Mouse (Mus musculus) testis, adult 2 months (tissue): Measurements from ENCODE around the gene Vwce. TPM values are rescaled to one million over a fixed set of nuclear protein-coding genes. Genes with fewer than 3 reads are reported as not detected.

Experiments
- H3K27ac ChIP-seq: fragments of 200-500 bp; 2 replicates; pipeline ENCODE4 v1.5.1; 2012; ENCODE audit warnings: low read depth, low read length; ENCODE audit not compliant: control insufficient read depth, insufficient read depth
- H3K27me3 ChIP-seq: fragments of 200-500 bp; 2 replicates; pipeline ENCODE4 v1.6.1; 2012; ENCODE audit warnings: mild to moderate bottlenecking, low read length, moderate library complexity; ENCODE audit not compliant: control insufficient read depth, insufficient read depth
- H3K36me3 ChIP-seq: fragments of 200-500 bp; 2 replicates; pipeline ENCODE4 v1.6.1; 2012; ENCODE audit warnings: mild to moderate bottlenecking, low read length; ENCODE audit not compliant: control insufficient read depth, insufficient read depth
- H3K4me1 ChIP-seq: fragments of 200-500 bp; 2 replicates; pipeline ENCODE4 v1.6.1; 2012; ENCODE audit warnings: low read length; ENCODE audit not compliant: control insufficient read depth, insufficient read depth
- H3K4me3 ChIP-seq: fragments of 200-500 bp; 2 replicates; pipeline ENCODE4 v1.5.1; 2012; ENCODE audit warnings: low read depth, mild to moderate bottlenecking, low read length, moderate library complexity, mixed read lengths; ENCODE audit not compliant: control insufficient read depth
- CTCF ChIP-seq: fragments of 200-500 bp; IDR thresholded peaks from 2 replicates; pipeline ENCODE4 v1.5.1; 2012; ENCODE audit warnings: low read depth, mild to moderate bottlenecking, inconsistent platforms, low read length, moderate library complexity; ENCODE audit not compliant: control insufficient read depth, insufficient read depth, insufficient replicate concordance
- POLR2A ChIP-seq: fragments of 200-500 bp; IDR thresholded peaks from 2 replicates; pipeline ENCODE4 v1.6.1; 2012; ENCODE audit warnings: low read depth, mild to moderate bottlenecking, inconsistent platforms, low read length, moderate library complexity; ENCODE audit not compliant: control insufficient read depth
- polyA plus RNA-seq: library from polyadenylated mRNA; depleted of rRNA; stranded (reverse); fragments of >200 nt; gene quantifications from 2 replicates; pipeline ENCODE4 v1.2.3, GENCODE M21; 2012

Vwce gene
- polyA plus RNA-seq, 1 experiment = 1.3 TPM

GRCm38 (mm10) chr19:10703470-10703869 lies 69.5 kb downstream of the Vwce start:
- peaks cover 5% of the 10 kb centered on the region for H3K4me1 ChIP-seq
- peaks cover 2% of the 10 kb centered on the region; the same call in 1 of the 2 replicates for H3K36me3 ChIP-seq
- no peak overlapping the region for H3K4me3 ChIP-seq
- no peaks in the 10 kb centered on the region for H3K27me3 ChIP-seq
- no peak overlapping the region for H3K27ac ChIP-seq
- no peak for TF ChIP-seq POLR2A
- TF ChIP-seq CTCF = no peak

- Histone ChIP-seq H3K27ac (no peak overlapping the region), H3K27me3 (no peaks in the 10 kb centered on the region), H3K36me3 (peaks cover 5% of the 10 kb centered on the region), H3K4me1 (peaks cover 7% of the 10 kb centered on the region), H3K4me3 (no peak overlapping the region)
- TF ChIP-seq POLR2A (no peak), CTCF (no peak)
Measured at GRCm38 (mm10) chr19:10707087-10707875, 73.3 kb downstream of the Vwce start.

DNA sequence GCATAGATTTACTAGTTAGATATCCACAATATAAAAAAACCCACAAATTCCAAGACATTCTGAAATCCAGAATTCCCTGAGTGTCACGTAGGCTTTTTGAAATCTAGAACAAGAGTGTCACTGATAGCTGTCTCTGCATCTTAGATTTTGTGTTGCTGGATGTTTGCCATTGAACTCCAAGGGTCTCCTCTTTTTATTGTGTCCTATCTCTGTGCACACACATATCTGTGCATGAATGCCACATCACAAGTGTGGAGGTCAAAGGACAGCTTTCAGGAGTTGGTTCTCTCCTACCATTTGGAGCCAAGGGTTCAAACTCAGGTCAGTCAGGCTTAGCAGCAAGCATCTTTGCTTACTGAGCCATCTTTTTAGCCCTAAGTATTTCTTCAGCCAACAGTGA lies 73.9 kb downstream of the Vwce start:
- Histone ChIP-seq H3K4me1 (peaks cover 7% of the 10 kb centered on the region), H3K36me3 (peaks cover 5% of the 10 kb centered on the region), H3K4me3 (no peak overlapping the region), H3K27me3 (no peaks in the 10 kb centered on the region), H3K27ac (no peak overlapping the region)
- no peak for TF ChIP-seq CTCF
- no peak for TF ChIP-seq POLR2A

- TF ChIP-seq CTCF (no peak), POLR2A (no peak)
- Histone ChIP-seq H3K27me3 (no peaks in the 10 kb centered on the region), H3K27ac (no peak overlapping the region), H3K4me3 (no peak overlapping the region), H3K4me1 (0 out of 2 replicates have a peak, but pooled peaks cover 2% of the 10 kb centered on the region), H3K36me3 (peaks cover 5% of the 10 kb centered on the region)
Measured at GRCm38 (mm10) chr19:10708900-10709299, 74.9 kb downstream of the Vwce start.

- H3K36me3 ChIP-seq = peaks cover 5% of the 10 kb centered on the region
Measured at GRCm38 (mm10) chr19:10709360-10710087, 75.5 kb downstream of the Vwce start.

GRCm38 (mm10) chr19:10710088-10710511 lies 76.1 kb downstream of the Vwce start:
- TF ChIP-seq POLR2A (no peak), CTCF (peak; percentile 51; the same call in 1 of the 2 replicates)
- 0 out of 2 replicates have a peak, but pooled peaks cover 2% of the 10 kb centered on the region for H3K4me1 ChIP-seq
- peaks cover 5% of the 10 kb centered on the region for H3K36me3 ChIP-seq
- no peaks in the 10 kb centered on the region for H3K27me3 ChIP-seq
- no peak overlapping the region for H3K4me3 ChIP-seq
- no peak overlapping the region for H3K27ac ChIP-seq

More at GRCm38 (mm10) chr19:10709360-10710087, 75.5 kb downstream of the Vwce start:
- no peak overlapping the region for H3K27ac ChIP-seq
- 0 out of 2 replicates have a peak, but pooled peaks cover 2% of the 10 kb centered on the region for H3K4me1 ChIP-seq
- no peaks in the 10 kb centered on the region for H3K27me3 ChIP-seq
- no peak overlapping the region for H3K4me3 ChIP-seq
- TF ChIP-seq CTCF (peak; percentile 88), POLR2A (no peak)

DNA sequence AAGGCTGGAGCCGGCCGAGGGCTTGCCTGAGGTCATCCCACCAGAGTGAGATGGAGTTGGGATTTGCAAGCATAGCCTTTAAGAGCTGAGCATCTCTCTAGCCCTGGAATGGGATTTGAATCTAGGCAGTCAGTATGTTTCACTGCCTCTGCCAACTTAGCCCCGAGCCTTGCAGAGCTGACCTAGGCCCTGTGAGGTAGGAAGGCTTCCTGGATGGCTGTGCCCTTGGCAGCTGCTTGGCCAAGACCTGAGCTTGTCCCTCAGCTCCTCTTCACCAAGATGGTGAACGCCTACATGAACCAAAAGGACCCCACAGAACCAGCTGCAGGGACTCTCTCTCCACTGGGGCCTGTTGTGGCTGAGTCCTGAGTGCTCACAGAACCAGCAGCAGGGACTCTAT lies 76.7 kb downstream of the Vwce start:
- H3K36me3 ChIP-seq = peaks cover 5% of the 10 kb centered on the region

More for the DNA sequence above, 76.7 kb downstream of the Vwce start:
- H3K27ac ChIP-seq = no peak overlapping the region
- 0 out of 2 replicates have a peak, but pooled peaks cover 2% of the 10 kb centered on the region for H3K4me1 ChIP-seq
- no peak overlapping the region for H3K4me3 ChIP-seq
- no peaks in the 10 kb centered on the region for H3K27me3 ChIP-seq
- TF ChIP-seq POLR2A (no peak), CTCF (no peak)
